Mouse (Mus musculus) urinary bladder, adult 2 months (tissue): ENCODE data around the gene Fam216a. TPM values are rescaled to one million over a fixed set of nuclear protein-coding genes. Genes with fewer than 3 reads are reported as not detected.

Experiments used
- DNase-seq: peaks from one replicate; pipeline ENCODE4 v3.0.0; 2022; ENCODE audit warnings: low spot score
- polyA plus RNA-seq: library from polyadenylated mRNA; depleted of rRNA; stranded (reverse); fragments of >200 nt; gene quantifications from 2 replicates; pipeline ENCODE4 v1.2.3, GENCODE M21; 2012

Fam216a gene
- polyA plus RNA-seq, 1 experiment = 33.0 TPM

DNA sequence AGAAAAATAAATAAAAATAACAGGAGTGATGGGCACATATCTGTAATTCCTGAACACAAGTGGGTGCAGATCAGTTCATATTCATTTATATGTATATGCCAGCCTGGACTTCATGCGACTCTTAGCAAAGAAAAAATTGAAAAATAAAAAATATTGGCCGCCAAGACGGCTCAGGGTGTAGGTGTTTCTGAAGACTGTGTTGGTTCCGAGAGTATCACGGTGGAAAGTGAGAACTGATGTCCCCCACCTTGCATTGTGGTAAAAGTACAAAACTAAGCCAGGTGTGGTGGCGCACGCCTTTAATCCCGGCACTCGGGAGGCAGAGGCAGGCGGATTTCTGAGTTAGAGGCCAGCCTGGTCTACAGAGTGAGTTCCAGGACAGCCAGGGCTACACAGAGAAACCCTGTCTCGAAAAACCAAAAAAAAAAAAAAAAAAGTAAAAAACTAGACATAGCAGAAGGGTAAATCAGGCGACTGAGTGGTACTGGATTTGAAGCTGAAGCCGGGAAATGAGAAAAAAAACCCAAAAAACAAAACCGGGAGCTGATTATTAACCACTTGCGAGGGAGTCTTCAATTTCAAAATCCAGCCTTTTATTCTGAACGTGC is 19.1 kb upstream of the Fam216a start:
- DNase-seq = no peak

DNA sequence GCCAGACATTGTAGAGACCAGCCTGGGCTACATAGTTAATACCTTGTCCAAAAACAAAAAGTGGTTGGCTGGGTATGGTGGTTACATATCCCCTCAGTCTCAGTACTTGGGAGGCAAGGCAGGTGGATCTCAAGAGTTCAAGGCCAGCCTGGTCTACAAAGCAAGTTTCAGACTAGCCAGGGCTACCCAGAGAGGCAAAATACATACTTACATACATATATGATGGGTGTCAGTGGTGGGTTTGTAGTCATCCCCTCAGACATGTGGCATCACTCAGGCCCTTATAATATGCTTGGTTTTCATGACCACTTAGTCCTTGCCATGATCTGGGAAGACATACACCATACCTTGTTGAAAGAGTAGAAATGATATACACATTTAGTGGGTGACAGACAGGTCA is 18.5 kb upstream of the Fam216a start:
- DNase-seq = no peak

DNA sequence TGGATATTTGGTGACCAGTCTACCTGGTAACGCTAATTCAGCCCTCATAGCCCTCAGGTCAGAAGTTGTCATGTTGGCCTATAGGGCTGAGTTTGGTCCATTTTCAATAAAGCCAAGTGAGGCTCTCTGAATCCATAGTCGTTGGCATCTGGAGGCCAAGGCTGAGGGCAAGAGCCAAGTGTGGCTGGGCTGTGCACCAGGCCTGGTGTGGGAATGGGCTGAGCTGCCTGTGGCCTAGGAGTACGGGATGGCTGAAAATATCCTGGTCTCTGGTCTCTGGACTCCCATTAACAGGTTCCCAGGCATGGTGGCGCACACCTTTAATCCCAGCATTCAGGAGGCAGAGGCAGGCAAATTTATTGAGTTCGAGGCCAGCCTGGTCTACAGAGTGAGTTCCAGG is 17.8 kb upstream of the Fam216a start:
- no peak for DNase-seq

DNA sequence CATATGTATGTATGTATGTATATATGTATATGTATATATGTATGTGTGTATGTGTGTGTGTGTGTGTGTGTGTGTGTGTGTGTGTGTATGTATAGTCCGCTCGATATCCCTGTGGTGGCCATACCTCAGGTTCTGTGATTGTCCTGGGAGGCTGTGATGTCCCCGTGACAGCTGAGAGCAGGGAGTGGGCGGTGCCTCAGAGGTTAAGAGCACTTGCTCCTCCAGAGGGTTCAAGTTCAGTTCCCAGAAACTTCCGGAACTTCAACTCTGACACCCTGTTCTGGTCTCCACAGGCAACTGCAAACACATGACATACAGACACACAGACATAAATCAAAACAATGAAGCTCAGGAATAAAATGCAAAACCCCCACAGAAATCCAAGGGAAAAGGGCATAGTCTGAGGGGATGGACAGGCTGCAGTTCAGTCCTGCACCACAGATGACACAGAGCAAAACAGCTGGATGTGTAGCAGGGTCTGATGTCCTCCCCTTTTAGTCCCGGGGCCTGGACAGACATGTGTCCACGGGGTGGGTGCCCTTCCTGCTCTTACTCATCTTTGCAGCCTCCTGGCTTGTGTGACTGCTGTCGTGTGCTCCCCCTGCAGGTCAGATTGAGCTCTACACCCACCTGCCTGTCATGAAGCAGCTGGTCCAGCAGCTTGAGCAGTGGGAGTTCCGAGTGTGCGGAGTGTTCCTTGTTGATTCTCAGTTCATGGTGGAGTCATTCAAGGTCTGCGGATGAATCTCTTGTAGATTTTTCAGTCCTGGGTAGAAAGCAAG is 7.4 kb upstream of the Fam216a start:
- no peak for DNase-seq

- no peak for DNase-seq
Observed at GRCm38 (mm10) chr5:122378171-122378570, 6.0 kb upstream of the Fam216a start.

DNA sequence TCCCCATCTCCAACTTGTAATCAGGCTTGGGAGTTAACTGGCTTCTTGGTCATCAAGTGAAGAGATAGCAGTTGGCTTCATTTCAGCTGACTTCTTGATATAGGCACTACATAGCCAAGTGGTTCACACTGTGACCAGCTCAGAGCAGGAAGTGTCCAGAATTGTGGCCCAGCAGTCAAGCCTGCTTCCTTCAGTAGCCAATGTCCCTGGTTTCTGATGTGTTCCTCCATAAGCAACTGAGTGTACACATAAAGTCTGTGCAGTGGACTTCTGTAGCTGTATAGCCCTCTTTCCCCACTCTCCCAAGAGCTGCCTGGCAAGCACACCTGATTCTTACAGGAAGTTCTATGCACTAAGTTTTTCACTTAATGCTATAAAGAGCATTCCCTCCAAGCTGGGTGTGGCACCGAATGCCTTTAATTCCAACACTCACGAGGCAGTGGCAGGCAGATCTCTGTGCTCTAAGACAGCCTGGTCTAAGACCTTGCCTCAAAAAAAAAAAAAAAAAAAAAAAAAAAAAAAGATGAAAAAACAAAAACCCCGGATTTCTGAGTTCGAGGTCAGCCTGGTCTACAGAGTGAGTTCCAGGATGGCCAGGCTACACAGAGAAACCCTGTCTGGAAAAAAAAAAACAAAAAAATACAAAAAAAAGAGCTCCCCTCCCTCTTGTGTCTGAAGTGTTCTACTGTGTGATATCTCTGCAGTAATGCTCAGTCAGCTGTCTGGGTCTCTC is 5.1 kb upstream of the Fam216a start:
- no peak for DNase-seq

DNA sequence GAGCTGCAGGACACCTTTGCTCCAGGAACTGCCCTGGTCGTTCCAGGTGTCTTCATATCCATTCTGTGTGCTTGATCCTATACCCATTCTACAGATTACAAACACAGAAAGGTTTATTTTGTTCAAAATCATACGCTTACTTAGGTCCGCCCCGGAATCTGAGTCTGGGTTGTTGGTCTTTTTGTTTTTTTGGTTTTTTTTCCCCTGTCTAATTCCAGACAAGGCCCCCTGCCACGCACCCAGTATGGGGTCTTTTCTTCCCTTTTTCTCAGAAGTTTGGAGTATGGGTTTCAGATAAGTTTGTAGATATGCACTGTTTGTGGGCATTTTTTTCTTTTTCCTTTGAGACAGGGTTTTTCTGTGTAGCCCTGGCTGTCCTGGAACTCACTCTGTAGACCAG is 714 bp upstream of the Fam216a start:
- no peak for DNase-seq

DNA sequence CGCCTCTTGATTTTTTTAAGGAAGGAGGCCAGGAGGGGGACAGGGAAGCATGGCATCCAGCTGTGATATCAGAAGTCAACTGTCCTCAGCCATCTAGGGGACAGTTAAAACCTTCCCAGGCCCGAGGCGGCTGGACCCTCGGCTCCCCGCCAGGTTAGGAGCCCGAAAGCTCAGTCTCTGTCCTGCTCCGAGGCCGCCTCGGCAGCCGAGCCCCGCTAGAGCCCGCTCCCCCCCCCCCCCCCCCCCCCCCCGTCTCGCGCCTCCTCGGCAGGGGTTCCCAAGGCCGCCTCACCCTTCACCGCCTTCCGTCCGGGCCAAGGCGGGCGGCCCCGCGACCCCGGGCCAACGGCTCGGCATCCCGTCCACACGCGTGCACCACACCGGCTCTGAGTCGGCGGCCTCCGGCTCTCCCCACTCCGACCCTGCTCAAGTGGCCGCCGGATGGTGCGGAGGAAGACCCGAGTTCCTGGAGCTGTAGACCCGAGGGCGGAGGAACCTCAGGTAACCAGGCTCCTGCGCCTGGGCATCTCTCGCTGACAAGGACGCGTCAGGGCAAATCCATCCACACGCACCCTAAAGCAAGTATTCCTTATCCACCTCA is 473 bp downstream of the Fam216a start, which contains the start of gene Gpn3:
Gpn3 (plus strand) TSS at position 286 of the 601 bp plus-strand sequence.
- no peak for DNase-seq

DNA sequence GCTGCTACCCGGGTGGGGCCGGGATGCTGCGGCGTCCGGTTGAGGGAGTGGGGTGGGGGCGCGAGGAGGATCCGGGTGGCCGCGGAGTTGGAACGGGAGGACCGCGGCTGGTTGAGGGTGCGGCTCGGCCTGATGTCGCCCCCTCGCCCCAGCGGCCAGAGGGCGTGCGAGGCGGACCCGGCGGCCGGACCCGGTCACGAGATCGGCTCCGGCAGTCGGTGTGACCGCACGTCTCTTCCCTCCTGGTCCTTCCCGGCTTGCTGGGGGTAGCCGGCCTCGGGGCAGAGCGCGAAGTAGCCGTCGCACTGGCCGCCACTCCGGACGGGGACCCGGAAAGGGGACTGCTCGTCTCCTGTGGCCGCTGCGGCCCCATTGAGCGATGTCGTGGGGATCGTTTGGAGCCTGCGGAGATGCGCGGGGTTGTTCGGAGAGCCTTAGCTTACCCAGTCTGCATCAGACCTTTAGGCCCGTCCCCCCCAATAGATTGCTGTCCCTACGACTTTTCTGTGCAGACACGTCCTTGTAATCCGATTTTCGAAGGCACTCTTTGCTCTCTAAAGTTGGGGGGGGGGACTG is 17.6 kb downstream of the Fam216a start:
- no peak for DNase-seq

DNA sequence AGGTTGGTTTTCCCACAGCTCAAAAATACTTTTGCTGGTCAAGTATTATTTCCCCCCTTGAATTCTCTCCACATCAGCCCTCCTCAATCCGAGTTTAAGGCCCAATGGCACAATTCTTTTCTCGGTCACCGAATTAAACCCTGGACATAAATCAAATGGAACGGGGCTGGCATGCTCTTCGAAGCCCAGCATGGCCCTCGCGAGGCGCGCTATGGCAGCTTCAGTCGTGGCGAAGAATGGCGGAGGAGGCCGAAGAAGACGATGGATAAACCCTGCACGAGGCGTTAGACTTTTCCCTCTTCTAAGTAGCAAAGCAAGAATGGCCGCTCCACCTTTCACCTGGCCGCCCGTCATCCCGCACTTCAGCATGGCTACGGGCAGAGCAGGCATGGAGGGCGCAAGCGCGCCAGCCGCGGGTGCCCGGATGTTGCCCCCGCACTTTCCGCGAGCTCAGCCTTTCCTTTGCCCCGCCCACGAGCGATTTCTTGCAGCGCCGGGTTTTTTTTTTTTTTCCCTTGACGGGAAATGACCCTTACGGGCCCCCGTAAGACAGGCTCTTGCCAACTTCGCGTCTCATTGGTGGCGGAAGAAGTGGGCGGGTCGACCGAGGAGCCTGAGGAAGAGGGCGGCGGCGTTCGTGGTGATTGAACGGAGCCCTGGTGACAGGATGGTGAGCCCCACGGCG is 18.2 kb downstream of the Fam216a start, which contains the start of the genes Rad9b and Vps29:
Rad9b (minus strand) TSS at position 427 of the 685 bp plus-strand sequence.
Vps29 (plus strand) TSS at position 563 of the 685 bp plus-strand sequence.
- DNase-seq = peak; percentile 95

GRCm38 (mm10) chr5:122345777-122346176 is 26.4 kb downstream of the Fam216a start:
- DNase-seq = no peak

GRCm38 (mm10) chr5:122344260-122344659 is 27.9 kb downstream of the Fam216a start:
- peak; percentile 66 for DNase-seq

GRCm38 (mm10) chr5:122343768-122344167 is 28.4 kb downstream of the Fam216a start:
- no peak for DNase-seq

DNA sequence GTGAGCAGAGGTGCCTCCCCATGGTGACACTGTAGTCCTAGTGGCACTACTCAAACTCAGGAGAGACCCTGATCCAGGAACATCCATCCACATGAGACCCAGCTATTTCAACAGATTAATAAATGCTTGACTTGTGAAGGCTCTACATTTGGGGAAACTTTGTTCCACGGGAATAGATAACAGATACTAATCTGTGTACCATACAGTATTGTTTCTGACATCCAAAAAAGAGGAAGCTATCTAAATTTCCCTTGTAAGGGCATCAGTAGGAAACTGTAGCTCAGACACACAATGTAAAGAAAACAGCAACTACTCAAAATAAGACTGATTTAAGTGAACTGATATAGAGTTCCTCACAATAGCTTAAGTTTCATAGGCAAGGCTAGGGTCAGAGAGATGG is 29.3 kb downstream of the Fam216a start:
- no peak for DNase-seq

- no peak for DNase-seq
Observed at GRCm38 (mm10) chr5:122336554-122337294, 35.4 kb downstream of the Fam216a start.

DNA sequence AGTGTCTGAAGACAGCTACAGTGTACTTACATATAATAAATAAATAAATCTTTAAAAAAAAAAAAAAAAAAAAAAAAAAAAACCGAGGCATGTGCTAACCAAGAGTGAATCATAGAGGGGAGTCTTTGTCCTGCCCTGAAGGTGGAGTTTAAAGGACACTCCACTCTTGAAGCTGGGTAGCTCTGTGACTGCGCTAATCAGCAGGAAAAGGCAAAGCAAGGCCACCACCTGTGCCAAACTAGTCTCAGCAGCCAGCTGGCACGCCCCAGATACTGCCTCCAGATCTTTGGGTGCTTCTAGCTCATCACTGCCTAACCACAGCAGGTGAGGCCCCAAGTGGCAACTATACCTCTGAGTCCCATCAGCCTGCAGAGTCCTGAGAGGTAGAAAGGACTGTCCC is 37.5 kb downstream of the Fam216a start:
- no peak for DNase-seq

DNA sequence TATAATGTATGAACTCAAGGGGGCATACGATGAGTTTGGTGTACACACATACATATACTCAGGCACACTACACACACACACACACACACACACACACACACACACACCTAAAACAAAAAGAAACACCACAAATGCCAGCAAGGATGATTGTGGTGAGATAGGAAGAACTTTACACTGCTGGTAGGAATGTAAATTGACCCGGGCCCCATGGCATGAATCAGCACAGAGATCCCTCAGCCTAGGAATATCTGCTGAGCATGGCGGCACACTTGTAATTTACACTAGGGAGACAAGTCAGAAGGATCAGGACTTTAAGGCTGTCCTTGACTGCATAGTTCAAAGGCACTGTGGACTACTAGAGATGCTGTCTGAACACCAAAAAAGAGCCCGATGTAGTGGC is 41.9 kb downstream of the Fam216a start:
- no peak for DNase-seq

GRCm38 (mm10) chr5:122327283-122327682 is 44.9 kb downstream of the Fam216a start:
- DNase-seq = no peak

DNA sequence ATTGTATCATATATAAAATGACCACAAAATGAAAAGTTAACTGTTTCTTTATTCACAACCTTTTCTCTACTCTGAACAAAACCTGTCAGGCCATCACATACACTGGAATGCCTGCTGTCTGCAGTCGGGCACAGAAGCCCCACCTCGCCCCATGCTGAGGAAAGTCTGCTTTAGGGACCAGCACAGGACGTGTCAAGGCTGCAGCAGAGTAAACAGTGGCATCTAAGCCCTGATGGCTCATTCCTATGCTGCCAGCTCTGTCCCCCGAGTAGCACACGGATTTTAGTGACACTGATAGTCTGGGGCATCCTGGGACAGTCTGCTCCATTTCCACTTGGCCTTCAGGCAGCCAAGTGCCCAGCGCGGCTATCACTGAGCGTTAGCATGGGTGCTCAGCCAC is 46.7 kb downstream of the Fam216a start:
- no peak for DNase-seq

GRCm38 (mm10) chr5:122324608-122325431 is 47.3 kb downstream of the Fam216a start:
- no peak for DNase-seq
